Mouse (Mus musculus) lung, adult 18-20 months (tissue): ENCODE measurements around the gene Uvssa.
A peak's percentile ranks its signal among the peaks of the same experiment; 100 is the strongest.

ENCODE experiments used
- DNase-seq, 2 experiments: peaks; one replicate each; pipeline ENCODE4 v3.0.0; 2022; ENCODE audit warnings: mixed read lengths in 2 of 2

The Uvssa gene

GRCm38 (mm10) chr5:33372331-33373038 lies 5.9 kb upstream of the Uvssa start:
- DNase-seq, result no peak

- no peak for DNase-seq
These were observed 1.2 kb upstream of the Uvssa start for GRCm38 (mm10) chr5:33377176-33377575.

- peak; percentile 15 to 22 for DNase-seq
These were observed 498 bp upstream of the Uvssa start for GRCm38 (mm10) chr5:33377801-33378301.

- no peak for DNase-seq
These were observed 9.2 kb downstream of the Uvssa start for GRCm38 (mm10) chr5:33387550-33387949.

GRCm38 (mm10) chr5:33393803-33394202 lies 15.5 kb downstream of the Uvssa start:
- peak; percentile 65 to 75 for DNase-seq

GRCm38 (mm10) chr5:33395693-33396092 lies 17.3 kb downstream of the Uvssa start:
- no peak for DNase-seq

- no peak for DNase-seq
These were observed 18.5 kb downstream of the Uvssa start for GRCm38 (mm10) chr5:33396828-33397227.

GRCm38 (mm10) chr5:33400819-33401218 lies 22.5 kb downstream of the Uvssa start:
- no peak for DNase-seq

- no peak for DNase-seq
These were observed 42.0 kb downstream of the Uvssa start for GRCm38 (mm10) chr5:33420313-33420712.

- no peak for DNase-seq
These were observed 49.1 kb downstream of the Uvssa start for GRCm38 (mm10) chr5:33427461-33427860.

GRCm38 (mm10) chr5:33430106-33430505 lies 51.8 kb downstream of the Uvssa start:
- no peak for DNase-seq

- DNase-seq, result no peak
These were observed 52.3 kb downstream of the Uvssa start for GRCm38 (mm10) chr5:33430511-33431172.

GRCm38 (mm10) chr5:33431173-33432005 lies 53.0 kb downstream of the Uvssa start:
- no peak for DNase-seq

- no peak for DNase-seq
These were observed 53.9 kb downstream of the Uvssa start for GRCm38 (mm10) chr5:33432057-33432935.

GRCm38 (mm10) chr5:33433201-33434138 lies 55.1 kb downstream of the Uvssa start, which contains the start of gene Nkx1-1:
Gene Nkx1-1, minus strand, starts transcription at chr5:33433976.
- no peak for DNase-seq

- DNase-seq, result no peak
These were observed 55.9 kb downstream of the Uvssa start for GRCm38 (mm10) chr5:33434141-33434780.

- no peak for DNase-seq
These were observed 56.8 kb downstream of the Uvssa start for GRCm38 (mm10) chr5:33435151-33435550.

- DNase-seq, result no peak
These were observed 57.6 kb downstream of the Uvssa start for GRCm38 (mm10) chr5:33435941-33436340.

- DNase-seq, result peak; percentile 84 to 86
These were observed 59.9 kb downstream of the Uvssa start for GRCm38 (mm10) chr5:33438214-33438613.

- peak in 1 of 2 experiments; percentile 19 for DNase-seq
These were observed 64.8 kb downstream of the Uvssa start for GRCm38 (mm10) chr5:33442927-33443710.
